ENCODE assay signal across 12 mouse cellular contexts in genomic region chr15:81189061-81189460, GRCm38 (mm10). TPM values are rescaled to one million over a fixed set of nuclear protein-coding genes. Genes with fewer than 3 reads are reported as not detected.
DNase-seq lines count a peak whose midpoint lies in the region; ATAC-seq and TF ChIP-seq lines count a peak whose summit lies in the region.
"Had no signal": no experiment of that assay in that cellular context is flagged by ENCODE, and none has a peak within 500 bp of the region (broad histone marks: within the 10 kb centered on the region; RNA-seq: fewer than 3 reads in every experiment).

No protein-coding gene starts in this region.

- no peak overlapping the region for H3K9ac ChIP-seq in kidney, postnatal 0 days (ENCODE audit: low read depth, low read length)
- H3K9ac ChIP-seq in hindbrain, embryonic 14.5 days = peak overlapping the region; percentile 84

- no peak for TF ChIP-seq CTCF in kidney, postnatal 0 days (IDR thresholded peaks at IDR 0.05; ENCODE audit: low read depth)

- H3K27ac ChIP-seq in kidney, postnatal 0 days = no peak overlapping the region
- H3K27ac ChIP-seq in forebrain, embryonic 10.5 days = no peak overlapping the region
- no peak overlapping the region for H3K27ac ChIP-seq in hindbrain, embryonic 14.5 days
- H3K27ac ChIP-seq: macrophage had no signal

- no peaks in the 10 kb centered on the region for H3K9me3 ChIP-seq in kidney, postnatal 0 days (replicated peaks; ENCODE audit: low read length)
- no peaks in the 10 kb centered on the region for H3K9me3 ChIP-seq in forebrain, embryonic 10.5 days
- H3K9me3 ChIP-seq in hindbrain, embryonic 14.5 days (ENCODE audit: control insufficient read depth, low read length) = no peaks in the 10 kb centered on the region

- ATAC-seq in kidney, postnatal 0 days (replicated peaks; ENCODE audit: low FRiP score, low read depth) = no peak
- ATAC-seq in hindbrain, embryonic 14.5 days (ENCODE audit: low FRiP score) = no peak
- ATAC-seq in megakaryocyte-erythroid progenitor cell, adult 5-6 weeks (replicated peaks; ENCODE audit: low FRiP score, low TSS enrichment, poor library complexity, severe bottlenecking) = no peak

- peak overlapping the region; percentile 91; the same call in 1 of the 2 replicates for H3K4me2 ChIP-seq in kidney, postnatal 0 days (ENCODE audit: low read length)
- peak overlapping the region; percentile 74 for H3K4me2 ChIP-seq in hindbrain, embryonic 14.5 days (replicated peaks)
- peak overlapping the region; percentile 82 for H3K4me2 ChIP-seq in myocyte (ENCODE audit: low read depth)

- no peak for TF ChIP-seq POLR2A in myocyte (IDR thresholded peaks at IDR 0.05; ENCODE audit: insufficient read length, low read depth)

- H3K27me3 ChIP-seq in kidney, postnatal 0 days (ENCODE audit: insufficient read depth, low read length) = no peaks in the 10 kb centered on the region
- H3K27me3 ChIP-seq in forebrain, embryonic 10.5 days (ENCODE audit: poor library complexity, severe bottlenecking) = no peaks in the 10 kb centered on the region
- H3K27me3 ChIP-seq in hindbrain, embryonic 14.5 days (ENCODE audit: control insufficient read depth, insufficient read depth, low read length) = no peaks in the 10 kb centered on the region
- H3K27me3 ChIP-seq in myocyte (ENCODE audit: control insufficient read depth, insufficient read depth, insufficient read length) = no peaks in the 10 kb centered on the region

- H3K4me3 ChIP-seq in kidney, postnatal 0 days (replicated peaks; ENCODE audit: low read depth, low read length) = no peak overlapping the region
- H3K4me3 ChIP-seq in forebrain, embryonic 10.5 days = peak overlapping the region; percentile 76
- peak overlapping the region; percentile 72 for H3K4me3 ChIP-seq in hindbrain, embryonic 14.5 days (replicated peaks; ENCODE audit: low read length)
- peak overlapping the region; percentile 74 for H3K4me3 ChIP-seq in myocyte

- H3K36me3 ChIP-seq in kidney, postnatal 0 days (ENCODE audit: insufficient read depth, low read length) = no peaks in the 10 kb centered on the region
- peaks cover 25% of the 10 kb centered on the region for H3K36me3 ChIP-seq in forebrain, embryonic 10.5 days (replicated peaks)
- peaks cover 9% of the 10 kb centered on the region; the same call in 1 of the 2 replicates for H3K36me3 ChIP-seq in hindbrain, embryonic 14.5 days (replicated peaks; ENCODE audit: control insufficient read depth, insufficient read depth)
- H3K36me3 ChIP-seq in myocyte (ENCODE audit: control insufficient read depth, insufficient read depth) = no peaks in the 10 kb centered on the region

- H3K79me2 ChIP-seq in myocyte (ENCODE audit: control insufficient read depth, insufficient read depth) = peaks cover 58% of the 10 kb centered on the region

- no peak overlapping the region for H3ac ChIP-seq in myocyte (ENCODE audit: control insufficient read depth, insufficient read length)

- DNase-seq in kidney, postnatal 0 days (ENCODE audit: low spot score) = no peak
- DNase-seq in kidney, postnatal 10 days = no peak
- no peak for DNase-seq in forebrain, embryonic 10.5 days (ENCODE audit: extremely low spot score, low spot score)
- DNase-seq in hindbrain, embryonic 14.5 days (ENCODE audit: low spot score) = no peak
- DNase-seq in urinary bladder, postnatal 14 days (ENCODE audit: low spot score) = no peak
- no peak for DNase-seq in spleen, adult 18-20 months
- DNase-seq: adrenal gland, adult 8-10 months; embryo, embryonic 11 days; kidney, adult 9 months had no signal

- WGBS in kidney, postnatal 0 days = 87% methylated on average over 2 of the region's 2 CpGs
- 94% methylated on average over 2 of the region's 2 CpGs for WGBS in forebrain, embryonic 10.5 days
- 97% methylated on average over 2 of the region's 2 CpGs for WGBS in hindbrain, embryonic 14.5 days

- H3K4me1 ChIP-seq in kidney, postnatal 0 days (replicated peaks; ENCODE audit: insufficient read depth, low read length) = 0 out of 2 replicates have a peak, but pooled peaks cover 4% of the 10 kb centered on the region
- H3K4me1 ChIP-seq in forebrain, embryonic 10.5 days = peaks cover 26% of the 10 kb centered on the region
- H3K4me1 ChIP-seq in hindbrain, embryonic 14.5 days (replicated peaks; ENCODE audit: control insufficient read depth, insufficient read depth, low read length) = peaks cover 20% of the 10 kb centered on the region

TF ChIP-seq in myocyte, 11 proteins besides CTCF, POLR2A, EP300 and RAD21:
- no peak for TF ChIP-seq TCF3 (IDR thresholded peaks at IDR 0.05; ENCODE audit: insufficient read length, low read depth)
- no peak for TF ChIP-seq CEBPB (IDR thresholded peaks at IDR 0.05; ENCODE audit: insufficient read depth, poor library complexity, severe bottlenecking)
- TF ChIP-seq MYOG (IDR thresholded peaks at IDR 0.05; ENCODE audit: control insufficient read depth in 1 of 3, insufficient read depth in 1 of 3, insufficient read length in 2 of 3, low read depth in 2 of 3) = no peak

RNA-seq across cellular contexts. Expression of gene Mrtfa, which starts 1.5 kb away (rescaled TPM):
- 13.2 and 14.1 TPM in 2 replicates for polyA plus RNA-seq in kidney, postnatal 0 days (2015; fragmentation: Nextera tagmentation; extraction: Ambion mirVana)
- 21.7 and 21.8 TPM in 2 replicates for polyA plus RNA-seq in forebrain, embryonic 10.5 days (2016; fragmentation: Nextera tagmentation; extraction: Ambion mirVana)
- 29.0 and 31.5 TPM in 2 replicates for polyA plus RNA-seq in hindbrain, embryonic 14.5 days (2014; fragmentation: Nextera tagmentation; extraction: Ambion mirVana)
- 36.0 TPM for polyA plus RNA-seq in myocyte (2012; fragmentation: generic; extraction: Trizol)
- 21.2 and 23.5 TPM in 2 replicates for total RNA-seq in megakaryocyte-erythroid progenitor cell, adult 5-6 weeks (2014; fragmentation: Nextera tagmentation)
- 2.5 and 3.7 TPM in 2 replicates for total RNA-seq in megakaryocyte-erythroid progenitor cell, adult 5-6 weeks (2017)

RNA-seq across cellular contexts. Expression of gene Mchr1, which starts 46.2 kb away (rescaled TPM):
- polyA plus RNA-seq in kidney, postnatal 0 days (2015; fragmentation: Nextera tagmentation; extraction: Ambion mirVana) = 0.78 and 0.88 TPM in 2 replicates
- polyA plus RNA-seq in forebrain, embryonic 10.5 days (2016; fragmentation: Nextera tagmentation; extraction: Ambion mirVana) = not detected in 2 replicates
- polyA plus RNA-seq in hindbrain, embryonic 14.5 days (2014; fragmentation: Nextera tagmentation; extraction: Ambion mirVana) = 3.4 and 5.4 TPM in 2 replicates
- 0.44 TPM for polyA plus RNA-seq in myocyte (2012; fragmentation: generic; extraction: Trizol)
- not detected in 2 replicates for total RNA-seq in megakaryocyte-erythroid progenitor cell, adult 5-6 weeks (2014; fragmentation: Nextera tagmentation)
- total RNA-seq in megakaryocyte-erythroid progenitor cell, adult 5-6 weeks (2017) = not detected in 2 replicates
- polyA plus RNA-seq: macrophage had no signal
